Mouse (Mus musculus): ENCODE measurements at regions not wholly inside any gene's neighbourhood (a gene's known extent, or its start where the extent isn't known, plus 50 kb on each side); places are given as distances from the start of the nearest gene placed in this dataset.

DNA sequence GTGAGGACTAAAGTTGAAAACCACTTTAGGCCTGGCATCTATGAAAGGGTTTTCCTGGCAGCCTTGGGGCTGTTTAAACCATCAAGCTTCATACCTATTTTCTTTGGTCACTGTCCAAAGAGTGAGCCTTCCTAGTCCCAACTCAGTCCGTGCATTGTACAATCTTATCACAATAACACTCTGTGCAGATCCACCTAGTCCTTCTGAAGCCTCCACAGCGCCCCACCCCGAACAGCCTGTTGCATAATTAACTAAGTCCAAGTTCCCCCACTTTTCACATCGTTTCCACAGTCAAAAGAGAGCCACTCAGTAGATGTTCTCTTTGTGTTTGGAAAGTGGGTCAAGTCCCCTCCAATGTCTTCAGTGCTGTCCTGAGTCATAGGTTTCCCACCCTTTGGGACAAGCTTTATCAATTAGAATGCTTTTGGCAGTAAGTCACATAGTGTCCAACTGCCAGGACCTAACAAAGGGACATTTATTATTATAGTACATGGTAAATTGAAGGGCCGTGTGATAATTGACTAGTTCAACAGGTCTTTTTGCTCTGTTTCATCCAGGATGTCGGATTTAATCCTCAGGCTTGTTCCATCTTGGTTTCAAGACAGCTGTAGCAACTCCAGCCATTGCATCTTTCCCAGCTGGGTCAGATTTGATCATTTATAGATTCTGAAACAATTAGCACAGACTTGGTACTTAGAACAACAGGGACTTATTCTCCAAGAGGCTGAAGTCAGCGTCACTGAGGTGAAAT lies 187.0 kb upstream of the Jade1 start:
- Histone ChIP-seq H3K36me3 (ENCODE audit: control insufficient read depth, insufficient read depth, low read length) (no peaks in the 10 kb centered on the region), H3K9ac (replicated peaks; ENCODE audit: low read length) (no peak overlapping the region), H3K4me1 (ENCODE audit: control insufficient read depth, insufficient read depth, low read length) (no peaks in the 10 kb centered on the region), H3K4me3 (replicated peaks; ENCODE audit: low read depth, low read length) (no peak overlapping the region), H3K27me3 (ENCODE audit: control insufficient read depth, insufficient read depth, low read length) (no peaks in the 10 kb centered on the region), H3K4me2 (ENCODE audit: low read length) (no peak overlapping the region), H3K9me3 (ENCODE audit: control insufficient read depth, low read length) (no peaks in the 10 kb centered on the region), H3K27ac (replicated peaks; ENCODE audit: low read depth, low read length) (no peak overlapping the region)
- DNase-seq, result no peak
- 86% methylated on average over 7 of the region's 7 CpGs for WGBS
- ATAC-seq (ENCODE audit: low FRiP score, low TSS enrichment), result no peak

DNA sequence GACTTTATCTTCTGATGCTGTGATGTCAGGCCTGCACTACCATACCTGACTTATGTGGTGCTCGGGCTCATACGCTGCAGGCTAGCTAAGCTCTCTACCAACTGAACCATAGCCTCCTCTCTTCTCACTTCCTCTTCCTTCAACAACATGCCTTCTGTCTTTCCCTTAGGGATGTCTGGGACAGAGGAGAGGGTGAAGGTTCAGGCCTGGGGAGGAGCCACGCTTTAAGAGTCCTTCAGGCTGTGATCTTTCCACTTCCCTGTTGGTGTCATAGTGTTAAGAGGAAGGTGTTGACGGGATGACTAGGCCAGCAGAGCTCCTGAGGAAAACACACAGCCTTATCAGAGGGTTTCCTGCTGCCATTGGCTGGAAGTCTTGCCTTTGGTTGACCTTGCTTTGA lies 188.8 kb upstream of the Jade1 start:
- no peak for DNase-seq
- WGBS, result 91% methylated on average over 4 of the region's 4 CpGs
- no peak overlapping the region for H3K4me3 ChIP-seq (replicated peaks; ENCODE audit: low read depth, low read length)
- H3K27ac ChIP-seq (replicated peaks; ENCODE audit: low read depth, low read length), result no peak overlapping the region
- H3K4me1 ChIP-seq (ENCODE audit: control insufficient read depth, insufficient read depth, low read length), result no peaks in the 10 kb centered on the region
- no peaks in the 10 kb centered on the region for H3K27me3 ChIP-seq (ENCODE audit: control insufficient read depth, insufficient read depth, low read length)
- no peaks in the 10 kb centered on the region for H3K9me3 ChIP-seq (ENCODE audit: control insufficient read depth, low read length)
- no peak for ATAC-seq (ENCODE audit: low FRiP score, low TSS enrichment)
- H3K4me2 ChIP-seq (ENCODE audit: low read length), result no peak overlapping the region
- no peaks in the 10 kb centered on the region for H3K36me3 ChIP-seq (ENCODE audit: control insufficient read depth, insufficient read depth, low read length)
- no peak overlapping the region for H3K9ac ChIP-seq (replicated peaks; ENCODE audit: low read length)

DNA sequence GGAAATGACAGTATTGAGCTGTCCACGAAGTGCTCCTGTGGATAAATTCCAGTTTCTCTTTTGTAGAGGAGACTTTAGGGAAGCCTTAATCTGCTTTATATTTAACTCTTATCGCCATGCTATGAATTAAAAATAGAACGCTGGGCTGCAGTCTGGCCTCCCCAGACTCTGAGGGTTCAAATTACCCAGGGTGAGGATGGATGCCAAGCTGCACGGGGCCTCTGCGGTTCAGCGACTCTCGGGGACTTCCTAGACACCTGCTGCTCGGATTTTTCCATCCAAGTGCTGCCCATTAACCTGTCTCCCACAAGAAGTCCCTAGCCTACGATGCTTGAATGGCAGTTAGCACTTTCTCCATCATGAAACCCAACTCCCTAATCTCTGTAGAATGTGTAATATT lies 189.3 kb upstream of the Jade1 start:
- Histone ChIP-seq H3K9ac (replicated peaks; ENCODE audit: low read length) (no peak overlapping the region), H3K4me1 (ENCODE audit: control insufficient read depth, insufficient read depth, low read length) (no peaks in the 10 kb centered on the region), H3K4me2 (ENCODE audit: low read length) (no peak overlapping the region), H3K36me3 (ENCODE audit: control insufficient read depth, insufficient read depth, low read length) (no peaks in the 10 kb centered on the region), H3K27me3 (ENCODE audit: control insufficient read depth, insufficient read depth, low read length) (no peaks in the 10 kb centered on the region), H3K27ac (replicated peaks; ENCODE audit: low read depth, low read length) (no peak overlapping the region), H3K4me3 (replicated peaks; ENCODE audit: low read depth, low read length) (no peak overlapping the region), H3K9me3 (ENCODE audit: control insufficient read depth, low read length) (no peaks in the 10 kb centered on the region)
- no peak for ATAC-seq (ENCODE audit: low FRiP score, low TSS enrichment)
- 38% methylated on average over 9 of the region's 9 CpGs for WGBS
- no peak for DNase-seq

DNA sequence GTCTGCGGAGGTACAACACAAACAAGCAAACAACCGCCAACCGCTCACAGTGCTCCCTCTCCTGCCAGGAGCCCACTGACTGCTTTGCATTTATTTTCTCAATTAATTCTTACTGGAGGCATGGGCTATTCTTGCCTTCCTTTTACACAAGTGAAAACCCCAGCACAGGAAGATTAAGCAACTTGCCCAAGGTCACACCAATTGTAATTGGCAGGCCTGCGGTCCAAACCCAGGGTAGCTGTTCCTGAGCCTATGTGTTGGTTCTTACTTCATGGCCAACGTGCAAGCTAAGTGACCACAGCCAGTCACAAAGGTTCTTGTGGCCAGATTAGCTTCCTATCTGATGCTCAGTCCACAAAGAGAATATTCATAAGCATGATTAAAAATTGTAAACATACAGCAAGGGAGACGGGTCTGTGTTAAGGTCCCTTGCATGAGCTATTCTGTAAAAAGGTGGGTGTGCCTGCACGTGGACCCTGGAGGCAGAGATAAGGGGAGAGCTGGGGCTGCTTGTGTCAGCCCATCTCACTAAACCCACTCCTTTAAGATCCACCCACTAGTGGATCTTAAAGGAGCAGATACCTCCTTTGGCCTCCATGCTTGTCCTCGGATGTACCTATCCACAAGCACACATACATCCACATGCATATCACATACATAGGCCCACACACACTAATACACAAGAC lies 190.2 kb upstream of the Jade1 start:
- Histone ChIP-seq H3K9ac (replicated peaks; ENCODE audit: low read length) (no peak overlapping the region), H3K27me3 (ENCODE audit: control insufficient read depth, insufficient read depth, low read length) (no peaks in the 10 kb centered on the region), H3K36me3 (ENCODE audit: control insufficient read depth, insufficient read depth, low read length) (no peaks in the 10 kb centered on the region), H3K4me2 (ENCODE audit: low read length) (no peak overlapping the region), H3K4me1 (ENCODE audit: control insufficient read depth, insufficient read depth, low read length) (no peaks in the 10 kb centered on the region), H3K4me3 (replicated peaks; ENCODE audit: low read depth, low read length) (no peak overlapping the region), H3K9me3 (ENCODE audit: control insufficient read depth, low read length) (no peaks in the 10 kb centered on the region), H3K27ac (replicated peaks; ENCODE audit: low read depth, low read length) (no peak overlapping the region)
- ATAC-seq (ENCODE audit: low FRiP score, low TSS enrichment), result no peak
- 77% methylated on average over 8 of the region's 8 CpGs for WGBS
- DNase-seq, result no peak

DNA sequence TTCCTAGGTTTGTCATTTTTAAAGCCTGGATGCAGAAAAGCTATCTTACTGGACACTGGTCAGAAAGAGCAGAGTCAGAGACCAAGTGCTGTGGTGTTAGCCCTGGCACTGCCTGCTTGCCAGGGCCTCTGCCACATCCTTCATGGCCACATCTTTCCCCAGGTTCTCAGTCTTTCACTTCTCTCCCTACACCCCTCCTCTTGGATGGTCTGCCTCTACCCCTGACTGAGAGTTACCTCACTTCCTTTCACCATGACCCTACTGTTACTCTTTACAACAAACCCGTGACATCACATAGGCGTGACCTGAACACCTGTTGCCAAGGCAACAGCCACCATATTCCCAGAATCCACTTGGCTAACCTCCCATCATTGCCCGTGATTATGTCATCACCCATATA lies 191.6 kb upstream of the Jade1 start:
- no peak overlapping the region for H3K4me3 ChIP-seq (replicated peaks; ENCODE audit: low read depth, low read length)
- no peak for DNase-seq
- H3K9ac ChIP-seq (replicated peaks; ENCODE audit: low read length), result no peak overlapping the region
- H3K27me3 ChIP-seq (ENCODE audit: control insufficient read depth, insufficient read depth, low read length), result no peaks in the 10 kb centered on the region
- no peak for ATAC-seq (ENCODE audit: low FRiP score, low TSS enrichment)
- no peaks in the 10 kb centered on the region for H3K36me3 ChIP-seq (ENCODE audit: control insufficient read depth, insufficient read depth, low read length)
- H3K27ac ChIP-seq (replicated peaks; ENCODE audit: low read depth, low read length), result no peak overlapping the region
- 84% methylated on average over 3 of the region's 3 CpGs for WGBS
- no peaks in the 10 kb centered on the region for H3K9me3 ChIP-seq (ENCODE audit: control insufficient read depth, low read length)
- H3K4me2 ChIP-seq (ENCODE audit: low read length), result no peak overlapping the region
- H3K4me1 ChIP-seq (ENCODE audit: control insufficient read depth, insufficient read depth, low read length), result no peaks in the 10 kb centered on the region

DNA sequence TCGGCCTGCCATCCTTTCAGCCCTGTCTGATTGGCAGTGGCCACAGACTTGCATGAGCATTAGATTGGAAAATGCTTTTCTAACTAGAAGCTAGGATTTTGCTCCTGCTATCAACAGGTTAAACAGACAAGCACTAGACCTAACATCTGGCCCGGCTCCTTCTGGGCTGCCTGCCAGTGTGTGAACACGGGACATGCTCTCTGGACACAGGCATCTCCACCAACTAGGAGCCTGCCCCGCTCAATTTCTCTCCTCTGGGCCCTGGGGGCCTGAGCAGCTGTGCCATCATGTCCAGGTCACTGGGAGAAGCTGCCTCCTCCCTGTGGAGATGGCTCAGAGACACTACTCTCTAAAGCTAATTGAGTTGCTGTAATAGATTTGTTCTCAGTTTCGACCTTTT lies 195.3 kb upstream of the Jade1 start:
- H3K4me2 ChIP-seq (ENCODE audit: low read length), result no peak overlapping the region
- no peaks in the 10 kb centered on the region for H3K4me1 ChIP-seq (ENCODE audit: control insufficient read depth, insufficient read depth, low read length)
- H3K36me3 ChIP-seq (ENCODE audit: control insufficient read depth, insufficient read depth, low read length), result no peaks in the 10 kb centered on the region
- DNase-seq, result no peak
- H3K9ac ChIP-seq (replicated peaks; ENCODE audit: low read length), result no peak overlapping the region
- 76% methylated on average over 5 of the region's 5 CpGs for WGBS
- ATAC-seq (ENCODE audit: low FRiP score, low TSS enrichment), result no peak
- H3K27ac ChIP-seq (replicated peaks; ENCODE audit: low read depth, low read length), result no peak overlapping the region
- H3K27me3 ChIP-seq (ENCODE audit: control insufficient read depth, insufficient read depth, low read length), result no peaks in the 10 kb centered on the region
- no peak overlapping the region for H3K4me3 ChIP-seq (replicated peaks; ENCODE audit: low read depth, low read length)
- no peaks in the 10 kb centered on the region for H3K9me3 ChIP-seq (ENCODE audit: control insufficient read depth, low read length)

DNA sequence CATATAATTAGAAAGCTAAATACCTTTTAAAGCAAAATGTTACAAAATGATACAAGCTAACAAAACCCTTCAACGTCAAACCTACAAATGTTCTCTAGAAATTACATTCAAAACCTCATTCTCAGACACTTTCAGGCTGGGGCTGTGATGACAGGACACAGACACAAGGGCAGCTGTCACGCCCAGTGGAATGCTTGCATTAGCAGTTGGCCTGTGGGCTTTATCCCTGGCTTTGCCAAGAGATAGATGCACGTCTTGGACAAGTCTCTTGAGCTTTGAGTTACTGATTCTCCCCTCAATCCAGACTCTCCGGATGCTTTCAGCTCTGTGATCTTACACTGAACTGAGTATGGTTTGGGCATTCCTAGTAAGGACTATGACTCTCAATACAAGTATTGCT lies 196.1 kb upstream of the Jade1 start:
- H3K36me3 ChIP-seq (ENCODE audit: control insufficient read depth, insufficient read depth, low read length), result no peaks in the 10 kb centered on the region
- H3K4me3 ChIP-seq (replicated peaks; ENCODE audit: low read depth, low read length), result no peak overlapping the region
- ATAC-seq (ENCODE audit: low FRiP score, low TSS enrichment) (no peak), DNase-seq (no peak)
- no peak overlapping the region for H3K27ac ChIP-seq (replicated peaks; ENCODE audit: low read depth, low read length)
- no peak overlapping the region for H3K9ac ChIP-seq (replicated peaks; ENCODE audit: low read length)
- no peaks in the 10 kb centered on the region for H3K4me1 ChIP-seq (ENCODE audit: control insufficient read depth, insufficient read depth, low read length)
- no peaks in the 10 kb centered on the region for H3K27me3 ChIP-seq (ENCODE audit: control insufficient read depth, insufficient read depth, low read length)
- no peak overlapping the region for H3K4me2 ChIP-seq (ENCODE audit: low read length)
- no peaks in the 10 kb centered on the region for H3K9me3 ChIP-seq (ENCODE audit: control insufficient read depth, low read length)
- WGBS, result 77% methylated on average over 4 of the region's 4 CpGs

DNA sequence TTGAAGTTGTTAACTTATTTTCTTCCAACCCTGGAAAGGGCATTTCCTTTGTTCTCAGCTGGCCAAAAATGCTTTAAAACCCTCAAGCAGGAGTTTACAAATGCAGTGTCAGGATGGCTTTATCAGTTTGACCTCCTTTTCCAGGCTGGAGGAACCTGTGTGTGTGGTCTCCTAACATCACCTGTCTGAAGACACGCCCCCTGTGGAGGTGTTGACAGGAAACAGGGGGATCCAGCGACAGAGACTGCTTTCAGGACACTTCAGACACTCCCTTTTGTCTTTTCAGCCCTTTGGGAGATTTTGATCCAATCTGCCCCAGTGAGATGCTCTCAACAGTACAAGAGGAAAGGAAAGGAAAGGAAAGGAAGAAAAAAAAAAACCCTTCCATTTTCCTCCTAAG lies 202.5 kb upstream of the Jade1 start:
- H3K4me3 ChIP-seq (replicated peaks; ENCODE audit: low read depth, low read length), result no peak overlapping the region
- no peaks in the 10 kb centered on the region for H3K4me1 ChIP-seq (ENCODE audit: control insufficient read depth, insufficient read depth, low read length)
- H3K27me3 ChIP-seq (ENCODE audit: control insufficient read depth, insufficient read depth, low read length), result no peaks in the 10 kb centered on the region
- H3K36me3 ChIP-seq (ENCODE audit: control insufficient read depth, insufficient read depth, low read length), result no peaks in the 10 kb centered on the region
- 26% methylated on average over 2 of the region's 2 CpGs for WGBS
- DNase-seq (no peak), ATAC-seq (ENCODE audit: low FRiP score, low TSS enrichment) (no peak)
- H3K9me3 ChIP-seq (ENCODE audit: control insufficient read depth, low read length), result no peaks in the 10 kb centered on the region
- no peak overlapping the region for H3K9ac ChIP-seq (replicated peaks; ENCODE audit: low read length)
- H3K27ac ChIP-seq (replicated peaks; ENCODE audit: low read depth, low read length), result no peak overlapping the region
- no peak overlapping the region for H3K4me2 ChIP-seq (ENCODE audit: low read length)

DNA sequence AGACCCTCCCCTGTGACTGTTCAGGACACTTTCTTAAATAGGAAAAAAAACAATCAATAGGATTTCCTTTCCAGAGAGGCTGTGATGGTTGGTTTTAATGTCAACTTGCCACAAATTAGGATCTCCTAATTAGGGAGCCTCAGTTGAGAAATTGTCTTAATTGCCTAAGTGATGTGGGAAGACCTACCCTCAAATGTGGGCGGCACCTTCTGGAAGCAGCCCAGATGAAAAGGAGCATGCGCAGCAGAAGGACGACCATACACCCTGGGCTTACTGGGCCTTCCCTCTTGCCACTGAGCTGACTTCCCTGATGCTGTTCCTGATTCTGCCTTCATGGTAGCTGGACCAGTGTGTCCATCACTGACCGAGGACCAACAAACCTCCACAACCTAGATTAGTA lies 203.7 kb upstream of the Jade1 start:
- Histone ChIP-seq H3K9me3 (ENCODE audit: control insufficient read depth, low read length) (no peaks in the 10 kb centered on the region), H3K36me3 (ENCODE audit: control insufficient read depth, insufficient read depth, low read length) (no peaks in the 10 kb centered on the region), H3K27ac (replicated peaks; ENCODE audit: low read depth, low read length) (no peak overlapping the region), H3K4me1 (ENCODE audit: control insufficient read depth, insufficient read depth, low read length) (no peaks in the 10 kb centered on the region), H3K4me2 (ENCODE audit: low read length) (no peak overlapping the region), H3K27me3 (ENCODE audit: control insufficient read depth, insufficient read depth, low read length) (no peaks in the 10 kb centered on the region), H3K4me3 (replicated peaks; ENCODE audit: low read depth, low read length) (no peak overlapping the region), H3K9ac (replicated peaks; ENCODE audit: low read length) (no peak overlapping the region)
- DNase-seq (no peak), ATAC-seq (ENCODE audit: low FRiP score, low TSS enrichment) (no peak)
- WGBS, result 89% methylated on average over 4 of the region's 4 CpGs
